Mouse (Mus musculus) stomach, embryonic 16.5 days (tissue): ENCODE measurements around the gene Trim29. TPM values are rescaled to one million over a fixed set of nuclear protein-coding genes. Genes with fewer than 3 reads are reported as not detected.

ENCODE experiments used
- ATAC-seq: fragments of 200-750 bp; cut with Nextera tagmentation; 2 replicates; pipeline ENCODE4 v1.8.0; 2017; ENCODE audit warnings: moderate number of reproducible peaks, moderate TSS enrichment; ENCODE audit not compliant: insufficient read depth, low FRiP score
- H3K27ac ChIP-seq: fragments of 300-500 bp; sonication (generic); 2 replicates; pipeline ENCODE4 v1.5.1; 2014; ENCODE audit warnings: low read length
- H3K27me3 ChIP-seq: fragments of 300-500 bp; sonication (generic); 2 replicates; pipeline ENCODE4 v1.6.1; 2014; ENCODE audit warnings: low read length, control low read depth, mixed read lengths; ENCODE audit not compliant: control insufficient read depth, insufficient read depth
- H3K36me3 ChIP-seq: fragments of 300-500 bp; sonication (generic); 2 replicates; pipeline ENCODE4 v1.6.1; 2014; ENCODE audit warnings: low read length; ENCODE audit not compliant: control insufficient read depth, insufficient read depth
- H3K4me1 ChIP-seq: fragments of 300-500 bp; sonication (generic); 2 replicates; pipeline ENCODE4 v1.6.1; 2014; ENCODE audit warnings: low read length, control low read depth, mixed read lengths; ENCODE audit not compliant: control insufficient read depth, insufficient read depth
- H3K4me2 ChIP-seq: fragments of 300-500 bp; sonication (generic); 2 replicates; pipeline ENCODE4 v1.6.1; 2014; ENCODE audit warnings: low read depth, low read length, mixed read lengths
- H3K4me3 ChIP-seq: fragments of 300-500 bp; sonication (generic); replicated peaks from 2 replicates; pipeline ENCODE4 v1.5.1; 2014; ENCODE audit warnings: mild to moderate bottlenecking, low read length
- H3K9ac ChIP-seq: fragments of 300-500 bp; sonication (generic); 2 replicates; pipeline ENCODE4 v1.6.1; 2014; ENCODE audit warnings: low read length
- H3K9me3 ChIP-seq: fragments of 300-500 bp; sonication (generic); replicated peaks from 2 replicates; pipeline ENCODE4 v1.6.1; 2016; ENCODE audit warnings: low read length, control low read depth; ENCODE audit not compliant: control insufficient read depth
- WGBS: fragments of 180-500 bp; shearing (Covaris S2); extraction: QIAGEN DNeasy Blood & Tissue Kit; methylation state at CpG from one replicate; pipeline ENCODE4 v1.1.7; 2014; 5-methylcytosine and 5-hydroxymethylcytosine counted together
- polyA plus RNA-seq: library from polyadenylated mRNA; unstranded; fragments of >200 nt; fragmentation: Nextera tagmentation; extraction: Ambion mirVana; gene quantifications from 2 replicates; pipeline ENCODE4 v1.2.1, GENCODE M21; 2015

Trim29 gene
- polyA plus RNA-seq, result 54.1 and 69.6 TPM in 2 replicates

DNA sequence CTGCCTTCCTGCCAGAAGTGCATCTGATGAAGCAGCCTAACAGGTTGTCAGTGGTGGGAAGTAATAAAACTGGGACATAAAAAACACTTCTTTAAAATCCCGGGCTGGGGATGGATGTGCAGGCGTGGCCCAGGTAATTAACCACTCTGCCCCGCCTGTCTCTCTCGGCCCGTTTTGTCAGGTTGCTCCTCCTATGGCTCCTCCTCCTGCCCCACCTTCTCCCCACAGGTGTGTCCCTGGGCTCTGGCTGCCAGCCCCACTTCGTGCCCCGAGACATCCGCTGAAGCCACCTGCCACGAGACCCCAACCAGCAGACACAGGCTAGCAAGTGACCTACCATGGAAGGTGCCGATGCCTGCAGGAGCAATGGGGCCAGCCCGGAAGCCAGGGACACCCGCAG is at the start of gene Trim29:
Gene Trim29 (plus strand): TSS at position 311 of the 400 bp plus-strand sequence.
- Histone ChIP-seq H3K27me3 (no peaks in the 10 kb centered on the region), H3K9me3 (no peaks in the 10 kb centered on the region), H3K27ac (peak within 1 kb of the TSS; percentile 77), H3K9ac (peak within 1 kb of the TSS; percentile 33; the same call in 1 of the 2 replicates), H3K4me2 (peak within 1 kb of the TSS; percentile 29), H3K4me1 (no peaks in the 10 kb centered on the region; the same call in 1 of the 2 replicates), H3K36me3 (no peaks in the 10 kb centered on the region), H3K4me3 (peak within 1 kb of the TSS; percentile 31)
- peak; percentile 54; the same call in 1 of the 2 replicates for ATAC-seq
- WGBS, result 44% methylated on average over 12 of the region's 12 CpGs

DNA sequence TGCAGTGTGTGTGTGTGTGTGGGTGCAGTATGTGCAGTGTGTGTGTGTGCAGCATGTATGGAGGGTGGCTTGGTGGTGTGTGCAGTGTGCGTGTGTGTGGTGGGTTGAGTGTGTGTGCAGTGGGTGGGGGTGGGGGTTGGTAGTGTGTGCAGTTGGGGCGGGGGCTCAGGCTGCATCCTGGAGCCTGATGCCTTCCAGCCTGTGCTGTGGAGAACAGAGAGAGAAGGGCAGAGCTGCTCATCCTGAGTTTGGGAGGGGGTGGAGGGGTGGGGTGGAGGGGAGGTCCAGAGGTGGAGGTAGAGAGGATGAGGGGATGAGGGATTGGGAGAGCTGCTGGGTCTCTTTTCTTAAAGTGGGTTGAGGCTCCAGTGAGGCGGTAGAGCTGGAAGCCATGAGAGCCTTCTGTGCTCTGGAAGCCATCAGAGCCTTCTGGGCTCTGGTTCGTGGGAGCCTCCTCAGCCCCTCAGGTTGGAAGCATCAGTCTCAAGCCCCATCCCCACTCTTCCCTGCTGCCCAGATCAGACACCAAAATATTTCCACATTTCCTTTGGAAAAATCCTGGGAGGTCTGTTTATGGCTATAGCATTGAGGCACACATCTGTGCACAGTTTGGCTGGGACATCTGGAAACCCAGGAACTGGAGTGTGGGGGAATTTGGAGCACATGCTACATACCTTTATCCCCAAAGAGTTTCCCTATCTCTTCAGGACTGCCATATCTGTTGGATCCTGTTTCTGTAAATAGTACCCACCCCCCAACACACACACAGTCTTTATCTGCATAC is 49.3 kb upstream of the Trim29 start:
- ATAC-seq, result peak; percentile 56
- Histone ChIP-seq H3K27ac (peak overlapping the region; percentile 80), H3K36me3 (no peaks in the 10 kb centered on the region), H3K9ac (no peak overlapping the region), H3K4me3 (no peak overlapping the region), H3K27me3 (no peaks in the 10 kb centered on the region), H3K4me1 (peaks cover 37% of the 10 kb centered on the region), H3K4me2 (peak overlapping the region; percentile 16; the same call in 1 of the 2 replicates), H3K9me3 (no peaks in the 10 kb centered on the region)
- 34% methylated on average over 4 of the region's 4 CpGs for WGBS

DNA sequence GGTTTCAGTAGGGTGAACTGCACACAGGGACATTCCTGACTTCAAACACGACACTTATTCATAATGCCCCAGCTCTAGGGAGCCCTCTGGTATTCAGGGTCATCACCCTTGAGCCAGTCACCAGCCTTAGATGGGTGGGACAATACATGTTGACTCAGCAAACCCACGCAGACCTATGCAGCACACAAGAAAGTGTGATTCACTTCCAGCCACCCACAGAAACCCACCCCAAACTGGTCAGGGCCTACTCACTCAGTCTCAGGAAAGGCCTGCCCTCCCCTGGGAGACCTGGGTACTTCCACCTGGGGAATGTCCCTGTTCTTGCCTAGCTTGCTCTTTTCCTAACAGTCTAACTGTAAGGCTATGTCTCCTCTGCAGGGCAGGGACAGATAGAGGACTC is 48.7 kb upstream of the Trim29 start:
- H3K9ac ChIP-seq, result no peak overlapping the region
- WGBS, result 29% methylated on average over 2 of the region's 2 CpGs
- no peak overlapping the region for H3K4me2 ChIP-seq
- no peaks in the 10 kb centered on the region for H3K9me3 ChIP-seq
- no peaks in the 10 kb centered on the region for H3K27me3 ChIP-seq
- peaks cover 37% of the 10 kb centered on the region for H3K4me1 ChIP-seq
- no peak overlapping the region for H3K4me3 ChIP-seq
- ATAC-seq, result peak; percentile 11; the same call in 1 of the 2 replicates
- H3K27ac ChIP-seq, result peak overlapping the region; percentile 80
- no peaks in the 10 kb centered on the region for H3K36me3 ChIP-seq

DNA sequence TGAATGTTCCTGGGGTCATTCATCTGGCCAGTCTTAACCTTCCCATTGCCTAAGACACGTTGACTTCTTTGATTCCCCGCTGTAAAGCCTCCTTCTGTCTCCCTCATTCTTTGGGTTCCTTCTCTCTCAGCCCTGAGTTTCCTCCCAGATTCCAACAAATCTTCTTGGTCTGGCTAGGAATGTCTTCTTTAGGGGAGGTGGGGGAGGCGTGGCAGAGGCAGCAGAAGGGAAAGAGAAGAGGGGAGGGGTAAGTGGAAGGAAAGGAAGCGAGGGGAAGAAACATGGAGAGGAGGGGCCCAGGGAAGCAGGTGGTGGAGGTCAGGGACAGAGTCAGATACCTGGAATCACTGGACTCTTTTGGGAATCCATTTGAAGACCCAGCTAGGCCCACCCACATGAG is 48.3 kb upstream of the Trim29 start:
- no peak for ATAC-seq
- 42% methylated on average over 4 of the region's 4 CpGs for WGBS
- peaks cover 37% of the 10 kb centered on the region for H3K4me1 ChIP-seq
- no peaks in the 10 kb centered on the region for H3K36me3 ChIP-seq
- H3K4me2 ChIP-seq, result no peak overlapping the region
- H3K27ac ChIP-seq, result peak overlapping the region; percentile 80
- no peaks in the 10 kb centered on the region for H3K9me3 ChIP-seq
- H3K9ac ChIP-seq, result no peak overlapping the region
- no peaks in the 10 kb centered on the region for H3K27me3 ChIP-seq
- H3K4me3 ChIP-seq, result no peak overlapping the region

DNA sequence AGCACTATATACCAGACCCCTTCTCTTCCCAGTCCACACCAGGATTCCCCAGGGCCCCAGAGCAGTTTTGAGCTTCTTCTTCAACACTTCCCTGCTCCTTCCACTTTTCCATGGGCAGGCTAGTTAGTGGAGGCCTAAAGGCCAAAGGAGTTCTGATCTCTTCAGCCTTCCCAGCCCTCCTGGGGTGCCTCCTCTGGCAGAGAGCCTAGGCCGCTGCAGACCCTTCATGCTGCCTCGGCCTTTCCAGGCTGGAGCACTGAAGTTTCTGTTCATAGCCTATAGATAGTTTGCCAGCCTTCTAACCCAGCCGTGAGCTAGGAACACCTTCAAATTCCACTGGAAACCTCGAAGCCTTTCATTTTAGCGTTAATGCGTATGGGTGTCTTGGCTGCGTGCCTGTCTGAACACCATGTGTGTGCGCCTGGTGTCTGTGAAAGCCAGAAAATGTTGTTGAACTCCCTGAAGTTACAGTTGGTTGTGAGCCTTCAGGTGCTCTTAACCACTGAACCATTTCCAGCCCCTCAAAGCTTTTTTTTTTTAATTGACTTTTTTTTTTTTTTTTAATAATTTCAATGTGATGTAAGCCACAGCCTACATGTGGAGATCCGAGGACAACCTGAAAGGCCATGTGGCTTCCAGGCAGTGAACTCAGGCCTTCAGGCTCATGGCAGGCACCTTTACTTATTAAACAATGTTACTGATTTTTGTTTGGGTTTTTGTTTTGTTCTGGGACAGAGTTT is 47.7 kb upstream of the Trim29 start:
- Histone ChIP-seq H3K4me1 (peaks cover 37% of the 10 kb centered on the region), H3K9ac (no peak overlapping the region), H3K27me3 (no peaks in the 10 kb centered on the region), H3K4me3 (no peak overlapping the region), H3K4me2 (no peak overlapping the region), H3K27ac (peak overlapping the region; percentile 80), H3K9me3 (no peaks in the 10 kb centered on the region), H3K36me3 (no peaks in the 10 kb centered on the region)
- peak; percentile 26; the same call in 1 of the 2 replicates for ATAC-seq
- 45% methylated on average over 9 of the region's 9 CpGs for WGBS

DNA sequence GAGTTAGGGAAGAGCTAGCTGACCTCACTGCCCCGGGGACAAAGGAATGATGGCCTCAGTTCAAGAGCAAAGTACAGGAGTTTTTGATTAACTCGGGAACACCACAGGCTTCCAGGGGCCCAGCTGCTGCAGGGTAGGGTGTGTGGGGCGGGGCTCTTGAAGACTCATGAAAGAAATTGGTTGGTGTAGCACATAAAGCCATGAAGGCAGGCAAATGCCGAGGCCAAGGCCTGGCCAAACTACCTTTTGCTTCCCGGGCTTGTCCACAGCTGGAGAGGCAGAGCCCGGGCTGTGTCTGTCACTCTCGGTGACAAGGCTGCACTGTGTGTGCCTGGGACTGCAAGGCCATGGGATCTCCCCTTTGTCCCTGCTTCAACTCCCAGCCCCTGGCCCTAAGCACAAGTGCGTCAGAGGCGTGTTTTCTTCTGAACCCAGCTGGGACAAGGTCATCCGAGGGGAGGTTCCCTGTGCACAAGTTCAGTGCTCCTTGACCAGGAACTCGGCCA is 46.6 kb upstream of the Trim29 start:
- H3K4me3 ChIP-seq, result no peak overlapping the region
- no peaks in the 10 kb centered on the region for H3K36me3 ChIP-seq
- ATAC-seq, result peak; percentile 64
- no peak overlapping the region for H3K4me2 ChIP-seq
- no peaks in the 10 kb centered on the region for H3K9me3 ChIP-seq
- no peaks in the 10 kb centered on the region for H3K27me3 ChIP-seq
- peak overlapping the region; percentile 23; the same call in 1 of the 2 replicates for H3K9ac ChIP-seq
- 28% methylated on average over 11 of the region's 11 CpGs for WGBS
- peak overlapping the region; percentile 80 for H3K27ac ChIP-seq
- H3K4me1 ChIP-seq, result peaks cover 37% of the 10 kb centered on the region

DNA sequence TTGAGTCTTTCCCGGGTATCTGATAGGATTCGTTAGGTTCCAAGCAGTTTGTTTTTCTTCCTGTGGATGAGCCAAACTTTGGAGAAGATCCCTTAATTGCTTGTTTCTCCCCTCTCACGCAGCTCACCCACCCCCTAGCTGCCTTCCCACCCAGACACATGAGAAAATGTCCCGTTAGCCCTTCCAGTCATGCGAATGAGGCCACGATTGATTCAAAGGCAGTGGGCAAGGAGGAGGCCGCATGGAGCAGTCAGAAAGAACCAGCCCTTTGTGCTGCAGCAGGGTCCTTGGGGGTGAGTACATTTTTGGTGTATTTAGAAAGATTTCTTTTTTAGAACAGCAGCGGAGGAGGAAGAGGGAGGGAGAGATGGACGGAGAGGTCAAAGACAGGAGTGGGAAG is 45.5 kb upstream of the Trim29 start:
- no peak for ATAC-seq
- peaks cover 37% of the 10 kb centered on the region for H3K4me1 ChIP-seq
- no peaks in the 10 kb centered on the region for H3K27me3 ChIP-seq
- no peak overlapping the region for H3K27ac ChIP-seq
- H3K9ac ChIP-seq, result no peak overlapping the region
- no peaks in the 10 kb centered on the region for H3K36me3 ChIP-seq
- no peak overlapping the region for H3K4me2 ChIP-seq
- no peaks in the 10 kb centered on the region for H3K9me3 ChIP-seq
- 59% methylated on average over 9 of the region's 9 CpGs for WGBS
- no peak overlapping the region for H3K4me3 ChIP-seq

DNA sequence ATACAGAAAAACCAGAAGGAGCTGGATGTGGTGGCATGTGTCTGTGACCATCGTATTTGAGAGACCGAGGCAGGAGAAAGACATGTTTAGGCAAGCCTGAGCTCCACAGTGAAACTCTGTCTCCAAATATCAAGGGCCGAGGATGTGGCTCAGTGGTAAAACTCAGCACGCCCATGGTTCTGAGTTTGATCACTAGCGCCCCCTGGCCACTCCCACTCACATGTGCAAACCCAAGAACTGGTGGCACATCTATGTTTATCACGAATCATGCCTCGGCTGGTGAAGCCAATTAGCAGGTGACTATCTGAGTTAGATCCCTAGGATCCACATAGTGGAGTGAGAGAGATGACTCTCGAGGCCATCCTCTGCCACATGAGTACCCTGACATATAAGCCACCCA is 43.3 kb upstream of the Trim29 start:
- H3K4me1 ChIP-seq, result peaks cover 27% of the 10 kb centered on the region
- no peak overlapping the region for H3K9ac ChIP-seq
- no peak for ATAC-seq
- 69% methylated on average over 8 of the region's 8 CpGs for WGBS
- no peak overlapping the region for H3K4me3 ChIP-seq
- H3K27me3 ChIP-seq, result peaks cover 16% of the 10 kb centered on the region
- no peaks in the 10 kb centered on the region for H3K9me3 ChIP-seq
- H3K36me3 ChIP-seq, result no peaks in the 10 kb centered on the region
- no peak overlapping the region for H3K27ac ChIP-seq
- no peak overlapping the region for H3K4me2 ChIP-seq

DNA sequence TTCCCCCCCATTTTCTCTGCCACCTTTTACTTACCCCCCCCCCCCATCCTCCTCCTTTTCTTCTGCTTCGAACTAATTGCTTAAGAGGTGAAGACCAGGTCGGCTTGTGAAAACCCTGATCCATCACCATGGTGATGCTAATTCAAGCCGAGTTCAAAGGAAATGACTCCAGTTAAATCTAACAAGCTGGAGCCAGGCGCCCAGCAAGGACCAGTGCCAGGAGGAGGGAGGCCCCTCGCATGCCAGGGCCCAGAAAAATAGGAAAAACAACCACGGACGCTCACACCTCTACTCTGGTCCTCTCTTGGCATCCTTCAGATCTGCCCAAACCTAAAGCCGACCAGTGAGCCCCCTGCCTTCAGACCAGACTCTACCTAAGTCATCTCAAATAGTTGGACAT is 41.5 kb upstream of the Trim29 start:
- no peaks in the 10 kb centered on the region for H3K9me3 ChIP-seq
- no peak for ATAC-seq

More for the DNA sequence above, 41.5 kb upstream of the Trim29 start:
- no peak overlapping the region for H3K27ac ChIP-seq
- WGBS, result 34% methylated on average over 8 of the region's 8 CpGs
- peaks cover 16% of the 10 kb centered on the region for H3K27me3 ChIP-seq
- peaks cover 11% of the 10 kb centered on the region; the same call in 1 of the 2 replicates for H3K4me1 ChIP-seq
- H3K4me2 ChIP-seq, result no peak overlapping the region
- H3K4me3 ChIP-seq, result no peak overlapping the region
- no peaks in the 10 kb centered on the region for H3K36me3 ChIP-seq
- no peak overlapping the region for H3K9ac ChIP-seq
